Mouse (Mus musculus) C2C12 (cell line): ENCODE results near the gene Ypel2. TPM values are rescaled to one million over a fixed set of nuclear protein-coding genes. Genes with fewer than 3 reads are reported as not detected.

Experiments
- H3K27me3 ChIP-seq: one replicate; pipeline ENCODE4 v1.6.1; 2011; ENCODE audit not compliant: control insufficient read depth, insufficient read depth, insufficient read length
- H3K36me3 ChIP-seq: one replicate; pipeline ENCODE4 v1.6.1; 2011; ENCODE audit not compliant: control insufficient read depth, insufficient read depth
- H3K4me3 ChIP-seq: one replicate; pipeline ENCODE4 v1.5.1; 2011; ENCODE audit warnings: mild to moderate bottlenecking, control low read depth; ENCODE audit not compliant: poor library complexity, insufficient read depth, severe bottlenecking
- H3K79me2 ChIP-seq: one replicate; pipeline ENCODE4 v1.6.1; 2011; ENCODE audit not compliant: control insufficient read depth, insufficient read depth
- H3K79me3 ChIP-seq: one replicate; pipeline ENCODE4 v1.6.1; 2011; ENCODE audit warnings: low read depth, control low read depth
- H3ac ChIP-seq: one replicate; pipeline ENCODE3; 2011; ENCODE audit warnings: low read depth; ENCODE audit not compliant: control insufficient read depth, insufficient read length
- CEBPB ChIP-seq: IDR thresholded peaks from one replicate; pipeline ENCODE4 v1.6.1; 2011; ENCODE audit warnings: low read depth, mild to moderate bottlenecking, control low read depth, moderate library complexity
- CTCF ChIP-seq: IDR thresholded peaks from one replicate; pipeline ENCODE4 v1.5.1; 2011; ENCODE audit not compliant: control insufficient read depth, insufficient read depth, insufficient read length
- FOSL1 ChIP-seq: IDR thresholded peaks from one replicate; pipeline ENCODE4 v1.8.0; 2011; ENCODE audit warnings: mild to moderate bottlenecking, low read length; ENCODE audit not compliant: poor library complexity, insufficient read depth, severe bottlenecking
- MAX ChIP-seq: IDR thresholded peaks from one replicate; pipeline ENCODE4 v1.6.1; 2011; ENCODE audit warnings: mild to moderate bottlenecking, control low read depth
- MYOD1 ChIP-seq: IDR thresholded peaks from one replicate; pipeline ENCODE4 v1.6.1; 2011; ENCODE audit warnings: low read depth; ENCODE audit not compliant: control insufficient read depth, insufficient read length
- MYOG ChIP-seq: IDR thresholded peaks from one replicate; pipeline ENCODE4 v1.6.1; 2011; ENCODE audit not compliant: control insufficient read depth, insufficient read length; ENCODE audit errors: extremely low read depth
- USF1 ChIP-seq: IDR thresholded peaks from one replicate; pipeline ENCODE4 v1.6.1; 2011; ENCODE audit warnings: low read depth, mild to moderate bottlenecking, control low read depth, moderate library complexity
- polyA plus RNA-seq: library from polyadenylated mRNA; unstranded; fragments of >200 nt; fragmentation: generic; extraction: Trizol; gene quantifications from one replicate; pipeline ENCODE4 v1.2.1, GENCODE M21; 2012; ENCODE audit warnings: missing spikeins

Ypel2 gene
- polyA plus RNA-seq, 1 experiment, result 0.14 TPM

DNA sequence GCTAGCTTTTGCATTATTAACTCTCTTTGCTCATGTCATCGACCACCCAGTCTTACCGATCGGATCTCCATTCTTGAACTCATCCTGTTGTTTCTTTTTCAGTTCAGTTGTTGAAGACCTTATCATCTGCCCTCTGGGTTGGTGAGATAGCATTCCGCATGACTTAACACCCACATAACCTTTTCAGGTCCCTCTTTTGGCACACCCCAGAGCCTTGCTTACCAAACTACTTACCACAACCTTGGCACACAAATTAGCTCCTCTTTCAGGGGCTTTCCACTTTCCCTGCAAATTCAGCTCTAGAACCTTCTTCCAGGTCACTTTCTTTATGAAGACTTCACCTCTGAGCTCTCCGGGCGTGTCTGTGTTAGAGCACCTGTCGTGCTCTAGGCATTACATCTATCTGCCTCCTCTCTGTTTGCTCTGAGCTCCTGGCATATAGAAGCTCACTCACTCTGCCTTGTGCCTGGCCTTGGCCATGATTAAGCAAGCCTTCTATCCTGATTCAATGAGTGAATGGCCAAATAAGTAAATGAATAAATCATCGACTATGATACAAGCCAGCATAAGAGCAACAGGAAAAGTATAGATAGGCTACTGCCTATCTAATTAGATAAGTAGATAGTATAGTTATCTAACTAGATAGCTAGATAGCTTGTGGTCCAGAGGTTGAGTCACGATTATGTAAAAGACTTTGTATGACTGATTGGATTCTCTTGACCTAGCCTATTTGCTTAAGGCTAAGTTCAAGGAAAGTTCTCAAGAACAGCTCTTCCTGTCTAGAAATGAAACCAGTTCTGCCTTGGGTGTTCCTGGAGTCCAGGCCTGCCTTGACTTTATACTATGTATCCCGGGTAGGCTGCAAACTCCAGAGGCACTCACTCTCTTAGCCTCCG lies 86.5 kb downstream of the Ypel2 start:
- Histone ChIP-seq H3K79me3 (no peaks in the 10 kb centered on the region), H3K4me3 (no peak overlapping the region), H3K79me2 (no peaks in the 10 kb centered on the region), H3K27me3 (no peaks in the 10 kb centered on the region), H3ac (no peak overlapping the region), H3K36me3 (no peaks in the 10 kb centered on the region)
- no peak for TF ChIP-seq FOSL1
- TF ChIP-seq CTCF, result no peak
- no peak for TF ChIP-seq USF1
- no peak for TF ChIP-seq CEBPB
- no peak for TF ChIP-seq MYOG

DNA sequence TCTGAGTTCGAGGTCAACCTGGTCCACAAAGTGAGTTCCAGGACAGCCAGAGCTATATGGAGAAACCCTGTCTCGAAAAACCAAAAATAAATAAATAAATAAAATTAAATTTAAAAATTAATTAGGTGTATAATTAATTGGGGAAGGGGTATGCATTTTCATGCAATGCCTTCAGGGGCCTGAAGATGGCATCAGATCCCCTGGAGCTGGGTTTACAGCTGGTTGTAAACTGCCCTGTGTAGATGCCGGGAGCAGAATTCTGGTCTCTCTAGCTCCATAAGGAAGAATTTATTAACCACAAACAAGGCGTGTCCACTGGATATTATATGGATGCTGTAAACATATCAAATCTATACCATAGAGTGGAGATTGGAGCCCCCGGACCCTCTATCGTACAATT lies 87.2 kb downstream of the Ypel2 start:
- TF ChIP-seq MAX, result no peak
- no peak for TF ChIP-seq MYOG
- TF ChIP-seq MYOD1, result no peak
- no peak for TF ChIP-seq CTCF
- no peak for TF ChIP-seq USF1
- TF ChIP-seq CEBPB, result no peak
- TF ChIP-seq FOSL1, result no peak
- no peaks in the 10 kb centered on the region for H3K27me3 ChIP-seq
- no peak overlapping the region for H3ac ChIP-seq
- H3K79me2 ChIP-seq, result no peaks in the 10 kb centered on the region
- no peaks in the 10 kb centered on the region for H3K79me3 ChIP-seq
- no peak overlapping the region for H3K4me3 ChIP-seq
- H3K36me3 ChIP-seq, result no peaks in the 10 kb centered on the region

DNA sequence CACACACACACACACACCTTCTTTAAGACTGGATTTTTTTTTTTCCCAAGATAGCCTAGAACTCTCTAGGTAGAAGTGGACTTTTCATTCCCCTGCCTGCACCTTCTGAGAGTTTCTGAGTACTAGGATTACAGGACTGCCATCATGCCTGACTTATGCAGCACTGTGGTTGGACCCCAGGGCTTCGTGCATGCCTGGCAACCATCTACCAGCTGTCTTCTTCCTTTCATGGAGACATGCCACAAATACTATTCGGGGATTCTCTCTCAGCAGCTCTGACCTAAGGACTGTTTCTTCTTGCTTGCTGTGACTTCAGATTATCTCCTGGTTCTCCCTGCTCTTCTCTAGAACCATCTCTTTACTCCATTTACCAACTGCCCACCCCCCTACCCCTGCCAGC lies 88.2 kb downstream of the Ypel2 start:
- Histone ChIP-seq H3K27me3 (no peaks in the 10 kb centered on the region), H3K4me3 (no peak overlapping the region), H3K79me2 (no peaks in the 10 kb centered on the region), H3K36me3 (no peaks in the 10 kb centered on the region), H3K79me3 (no peaks in the 10 kb centered on the region), H3ac (no peak overlapping the region)
- TF ChIP-seq USF1, result no peak
- no peak for TF ChIP-seq MYOG
- no peak for TF ChIP-seq MAX
- no peak for TF ChIP-seq FOSL1
- TF ChIP-seq CTCF, result no peak
- TF ChIP-seq MYOD1, result no peak
- TF ChIP-seq CEBPB, result no peak

DNA sequence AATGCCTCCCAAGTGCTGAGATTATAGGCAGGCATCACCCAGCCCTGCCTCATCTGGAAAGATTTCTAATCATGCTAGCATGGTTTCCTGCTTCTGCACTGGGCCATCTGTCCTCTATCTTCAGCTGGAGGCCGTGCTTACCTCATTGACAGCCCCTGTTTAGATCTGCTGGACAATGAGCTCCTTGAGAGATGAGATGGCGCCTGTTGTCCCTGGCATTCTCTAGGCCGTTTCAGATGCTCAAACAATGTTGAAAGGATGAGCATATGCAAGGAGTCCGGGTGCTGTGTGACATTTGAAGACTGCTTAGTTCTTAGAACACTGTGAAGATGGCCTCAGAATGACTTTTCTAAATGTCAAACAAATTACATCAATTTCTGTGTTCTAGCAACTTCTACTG lies 88.8 kb downstream of the Ypel2 start:
- H3ac ChIP-seq, result no peak overlapping the region
- H3K79me3 ChIP-seq, result no peaks in the 10 kb centered on the region
- H3K79me2 ChIP-seq, result no peaks in the 10 kb centered on the region
- H3K4me3 ChIP-seq, result no peak overlapping the region
- H3K27me3 ChIP-seq, result no peaks in the 10 kb centered on the region
- no peak for TF ChIP-seq MAX
- TF ChIP-seq USF1, result no peak
- TF ChIP-seq FOSL1, result no peak
- TF ChIP-seq CTCF, result no peak
- no peak for TF ChIP-seq CEBPB
- TF ChIP-seq MYOG, result no peak
- TF ChIP-seq MYOD1, result no peak
- H3K36me3 ChIP-seq, result no peaks in the 10 kb centered on the region

DNA sequence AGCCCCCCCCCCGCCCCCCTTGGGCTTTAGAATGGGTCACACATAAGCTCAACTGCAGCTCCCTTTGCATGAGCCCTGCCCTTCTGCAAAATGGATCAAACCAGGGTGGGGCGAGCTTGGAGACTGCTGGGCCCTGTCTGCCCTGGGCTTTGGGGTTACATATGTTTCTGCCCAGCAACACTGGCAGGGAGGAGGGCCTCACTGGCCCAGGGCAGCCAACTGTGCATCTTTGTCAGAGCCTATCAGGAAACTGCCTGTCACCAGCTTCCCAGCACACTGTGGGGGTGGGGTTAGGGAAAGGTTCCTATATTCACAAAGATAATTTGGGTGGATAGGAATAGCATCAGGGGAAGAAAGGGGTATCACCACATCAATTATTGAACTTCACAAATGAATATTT lies 95.1 kb downstream of the Ypel2 start:
- TF ChIP-seq CTCF (no peak), MAX (no peak), FOSL1 (no peak), USF1 (no peak), CEBPB (no peak), MYOG (no peak), MYOD1 (no peak)
- H3ac ChIP-seq, result no peak overlapping the region
- H3K36me3 ChIP-seq, result no peaks in the 10 kb centered on the region
- no peaks in the 10 kb centered on the region for H3K27me3 ChIP-seq
- no peaks in the 10 kb centered on the region for H3K79me3 ChIP-seq
- H3K79me2 ChIP-seq, result no peaks in the 10 kb centered on the region
- H3K4me3 ChIP-seq, result no peak overlapping the region

DNA sequence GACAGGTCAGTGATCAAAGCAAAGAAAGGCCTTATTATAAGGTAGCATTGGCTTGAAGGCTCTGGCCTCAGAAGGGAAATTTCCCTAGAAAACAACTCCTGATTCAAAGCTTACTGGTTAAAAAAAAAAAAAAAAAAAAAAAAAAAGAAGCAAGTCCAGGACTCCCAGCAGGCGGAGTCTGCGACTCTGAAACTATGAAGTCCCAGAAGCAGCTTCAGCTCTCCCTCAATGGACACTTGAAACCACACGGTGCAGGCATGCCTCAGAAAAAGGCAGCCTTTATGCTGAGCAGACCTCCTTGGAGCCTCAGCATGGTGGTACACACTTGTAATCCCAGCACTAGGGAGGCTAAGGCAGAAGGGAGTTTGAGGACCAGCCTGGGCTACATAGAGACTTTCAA lies 97.9 kb downstream of the Ypel2 start:
- H3K4me3 ChIP-seq, result no peak overlapping the region
- no peaks in the 10 kb centered on the region for H3K36me3 ChIP-seq
- H3K79me2 ChIP-seq, result no peaks in the 10 kb centered on the region
- no peak overlapping the region for H3ac ChIP-seq
- H3K79me3 ChIP-seq, result no peaks in the 10 kb centered on the region
- no peaks in the 10 kb centered on the region for H3K27me3 ChIP-seq
- TF ChIP-seq CTCF (no peak), MYOD1 (no peak), MYOG (no peak)
